Mouse (Mus musculus): Measurements from ENCODE around the gene Slc6a9. TPM values are rescaled to one million over a fixed set of nuclear protein-coding genes. Genes with fewer than 3 reads are reported as not detected.

Slc6a9 gene
- polyA plus RNA-seq, 1 experiment from 2014 or later: 11.6 TPM

DNA sequence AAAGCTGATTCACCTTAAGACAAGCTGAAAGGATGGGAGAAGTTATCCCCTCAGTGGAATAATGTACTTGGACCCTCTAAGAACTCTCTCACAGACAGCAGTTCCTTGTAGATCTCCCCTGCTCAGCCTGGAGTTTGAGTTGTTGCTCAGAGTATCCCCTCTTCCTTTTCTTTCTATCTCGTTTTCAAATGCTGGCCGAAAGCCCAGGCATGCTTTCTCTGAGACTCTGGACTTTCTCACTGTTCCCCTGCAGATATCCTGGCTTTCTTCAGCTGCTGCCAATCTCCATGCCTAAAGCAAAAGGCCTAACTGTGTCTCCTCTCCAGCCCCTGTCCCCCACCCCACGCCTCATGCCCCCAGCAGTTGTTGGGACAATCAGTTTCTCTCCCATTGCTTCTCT is 84.0 kb downstream of the Slc6a9 start:
- no peaks in the 10 kb centered on the region for H3K9me3 ChIP-seq (ENCODE audit: control insufficient read depth, low read depth, low read length)
- H3K9ac ChIP-seq (replicated peaks; ENCODE audit: low read depth, low read length): no peak overlapping the region
- H3K4me1 ChIP-seq (ENCODE audit: control insufficient read depth, insufficient read depth, low read length): peaks cover 11% of the 10 kb centered on the region
- H3K36me3 ChIP-seq (ENCODE audit: control insufficient read depth, insufficient read depth, low read length): no peaks in the 10 kb centered on the region
- H3K4me3 ChIP-seq (ENCODE audit: low read depth, low read length): no peak overlapping the region
- ATAC-seq (ENCODE audit: insufficient number of reproducible peaks, insufficient read depth, low FRiP score, low read depth): no peak; the same call in 1 of the 2 replicates
- 41% methylated on average over 3 of the region's 3 CpGs for WGBS
- no peaks in the 10 kb centered on the region for H3K27me3 ChIP-seq (ENCODE audit: control insufficient read depth, insufficient read depth, low read length)
- H3K4me2 ChIP-seq (replicated peaks; ENCODE audit: low read depth, low read length): no peak overlapping the region
- H3K27ac ChIP-seq (ENCODE audit: low read length): peak overlapping the region; percentile 66; the same call in 1 of the 2 replicates

DNA sequence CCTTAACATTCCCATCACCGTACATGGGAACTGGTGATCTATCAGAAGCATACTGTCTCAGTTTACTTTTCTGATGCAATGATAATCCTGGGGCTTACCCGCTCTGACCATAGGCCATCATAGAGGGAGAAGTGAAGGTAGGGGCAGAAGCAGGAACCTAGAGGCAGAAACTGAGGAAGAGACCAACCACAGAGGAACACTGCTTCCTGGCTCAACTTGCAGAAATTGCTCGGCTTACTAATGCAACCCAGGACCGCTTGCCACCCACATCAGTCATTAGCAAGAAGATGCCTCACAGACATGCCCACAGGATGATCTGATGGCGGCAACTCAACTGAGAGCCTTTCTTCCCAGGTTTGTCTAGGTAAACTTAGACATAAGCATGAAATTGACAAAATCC is 84.5 kb downstream of the Slc6a9 start:
- no peaks in the 10 kb centered on the region for H3K27me3 ChIP-seq (ENCODE audit: control insufficient read depth, insufficient read depth, low read length)
- no peak overlapping the region for H3K4me2 ChIP-seq (replicated peaks; ENCODE audit: low read depth, low read length)
- H3K9ac ChIP-seq (replicated peaks; ENCODE audit: low read depth, low read length): no peak overlapping the region
- peaks cover 6% of the 10 kb centered on the region; the same call in 1 of the 2 replicates for H3K4me1 ChIP-seq (ENCODE audit: control insufficient read depth, insufficient read depth, low read length)
- 68% methylated on average over 5 of the region's 5 CpGs for WGBS
- peak overlapping the region; percentile 66; the same call in 1 of the 2 replicates for H3K27ac ChIP-seq (ENCODE audit: low read length)
- ATAC-seq (ENCODE audit: insufficient number of reproducible peaks, insufficient read depth, low FRiP score, low read depth): no peak
- H3K9me3 ChIP-seq (ENCODE audit: control insufficient read depth, low read depth, low read length): no peaks in the 10 kb centered on the region
- no peak overlapping the region for H3K4me3 ChIP-seq (ENCODE audit: low read depth, low read length)
- H3K36me3 ChIP-seq (ENCODE audit: control insufficient read depth, insufficient read depth, low read length): no peaks in the 10 kb centered on the region

DNA sequence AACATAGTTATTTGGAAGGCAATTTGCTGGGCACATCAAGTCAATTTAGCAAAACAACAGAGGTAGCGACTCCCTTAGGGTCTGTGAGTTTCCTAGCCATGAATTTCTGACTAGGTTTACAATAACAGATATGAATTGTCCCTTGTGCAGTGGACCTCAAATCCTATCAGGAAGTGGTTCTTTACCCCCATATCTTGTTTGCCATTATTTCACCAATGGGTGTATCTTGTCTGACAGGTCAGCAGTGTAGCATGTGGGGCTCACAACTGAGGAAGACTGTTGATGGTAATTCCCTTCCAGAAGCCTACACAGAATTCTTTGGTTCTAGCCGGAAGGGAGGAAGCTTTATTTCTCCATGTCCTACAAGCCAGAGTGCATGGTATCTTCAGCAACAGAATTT is 87.1 kb downstream of the Slc6a9 start:
- no peak overlapping the region for H3K27ac ChIP-seq (ENCODE audit: low read length)
- ATAC-seq (ENCODE audit: insufficient number of reproducible peaks, insufficient read depth, low FRiP score, low read depth): no peak
- H3K4me3 ChIP-seq (ENCODE audit: low read depth, low read length): no peak overlapping the region
- H3K27me3 ChIP-seq (ENCODE audit: control insufficient read depth, insufficient read depth, low read length): 0 out of 2 replicates have a peak, but pooled peaks cover 3% of the 10 kb centered on the region
- H3K4me2 ChIP-seq (replicated peaks; ENCODE audit: low read depth, low read length): no peak overlapping the region
- no peaks in the 10 kb centered on the region for H3K36me3 ChIP-seq (ENCODE audit: control insufficient read depth, insufficient read depth, low read length)
- H3K9ac ChIP-seq (replicated peaks; ENCODE audit: low read depth, low read length): no peak overlapping the region
- H3K9me3 ChIP-seq (ENCODE audit: control insufficient read depth, low read depth, low read length): no peaks in the 10 kb centered on the region
- WGBS: 92% methylated on average over 2 of the region's 2 CpGs
- no peaks in the 10 kb centered on the region for H3K4me1 ChIP-seq (ENCODE audit: control insufficient read depth, insufficient read depth, low read length)

DNA sequence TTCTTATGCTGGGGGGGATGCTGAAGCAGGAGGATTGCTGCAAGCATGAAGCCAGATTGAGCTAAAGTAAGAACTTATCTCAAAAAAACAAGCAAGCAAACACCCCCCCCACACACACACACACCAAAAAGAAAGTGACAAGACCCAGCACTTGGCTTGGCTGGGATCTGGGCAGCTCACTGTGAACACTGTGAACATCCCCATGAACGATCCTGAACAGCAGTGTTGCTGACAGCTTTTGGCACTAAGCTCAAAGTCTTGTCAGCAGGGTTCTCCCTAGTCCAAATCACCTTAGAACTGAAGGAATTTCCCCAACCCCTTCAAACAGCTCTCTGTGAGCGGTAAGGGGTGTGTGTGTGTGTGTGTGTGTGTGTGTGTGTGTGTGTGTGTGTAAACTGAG is 89.1 kb downstream of the Slc6a9 start:
- Histone ChIP-seq H3K4me1 (ENCODE audit: control insufficient read depth, insufficient read depth, low read length) (peaks cover 12% of the 10 kb centered on the region; the same call in 1 of the 2 replicates), H3K4me2 (replicated peaks; ENCODE audit: low read depth, low read length) (no peak overlapping the region), H3K9ac (replicated peaks; ENCODE audit: low read depth, low read length) (no peak overlapping the region), H3K4me3 (ENCODE audit: low read depth, low read length) (no peak overlapping the region), H3K9me3 (ENCODE audit: control insufficient read depth, low read depth, low read length) (no peaks in the 10 kb centered on the region), H3K27ac (ENCODE audit: low read length) (no peak overlapping the region), H3K27me3 (ENCODE audit: control insufficient read depth, insufficient read depth, low read length) (0 out of 2 replicates have a peak, but pooled peaks cover 10% of the 10 kb centered on the region), H3K36me3 (ENCODE audit: control insufficient read depth, insufficient read depth, low read length) (no peaks in the 10 kb centered on the region)
- ATAC-seq (ENCODE audit: insufficient number of reproducible peaks, insufficient read depth, low FRiP score, low read depth): no peak
- 39% methylated on average over 2 of the region's 2 CpGs for WGBS

Other genes with a start within 250 kb of the Slc6a9 start
- 67.9 TPM in 2 replicates for gene Dmap1, start 152.2 kb upstream of the Slc6a9 start, polyA plus RNA-seq (2014; fragmentation: Nextera tagmentation; extraction: Ambion mirVana)
- gene Gm12845, start 110.1 kb upstream of the Slc6a9 start, polyA plus RNA-seq (2014; fragmentation: Nextera tagmentation; extraction: Ambion mirVana): not detected in 2 replicates
- 0.14 TPM in 1 of 2 replicates, not detected in the other for gene Klf17, start 68.9 kb upstream of the Slc6a9 start, polyA plus RNA-seq (2014; fragmentation: Nextera tagmentation; extraction: Ambion mirVana)
- gene Ccdc24, start 38.1 kb downstream of the Slc6a9 start, polyA plus RNA-seq (2014; fragmentation: Nextera tagmentation; extraction: Ambion mirVana): 2.0 and 2.4 TPM in 2 replicates
- 30.3 and 32.1 TPM in 2 replicates for gene B4galt2, start 49.0 kb downstream of the Slc6a9 start, polyA plus RNA-seq (2014; fragmentation: Nextera tagmentation; extraction: Ambion mirVana)
- 186 and 200 TPM in 2 replicates for gene Atp6v0b, start 52.8 kb downstream of the Slc6a9 start, polyA plus RNA-seq (2014; fragmentation: Nextera tagmentation; extraction: Ambion mirVana)
- 19.2 and 19.9 TPM in 2 replicates for gene Dph2, start 57.5 kb downstream of the Slc6a9 start, polyA plus RNA-seq (2014; fragmentation: Nextera tagmentation; extraction: Ambion mirVana)
- gene Ipo13, start 80.5 kb downstream of the Slc6a9 start, polyA plus RNA-seq (2014; fragmentation: Nextera tagmentation; extraction: Ambion mirVana): 37.3 and 39.8 TPM in 2 replicates
- 5.8 and 7.0 TPM in 2 replicates for gene Artn, start 95.3 kb downstream of the Slc6a9 start, polyA plus RNA-seq (2014; fragmentation: Nextera tagmentation; extraction: Ambion mirVana)

All from stomach, embryonic 14.5 days (tissue).